Mouse (Mus musculus) cortical plate, adult 2 months (tissue): ENCODE results near the gene Rsrc2.

ENCODE experiments used
- CTCF ChIP-seq: fragments of 200-500 bp; IDR thresholded peaks from 2 replicates; pipeline ENCODE4 v1.5.1; 2011; ENCODE audit warnings: mild to moderate bottlenecking, control low read depth, low read length; ENCODE audit not compliant: insufficient read depth; ENCODE audit errors: extremely low read depth
- POLR2A ChIP-seq: fragments of 200-500 bp; IDR thresholded peaks from 2 replicates; pipeline ENCODE4 v1.6.1; 2011; ENCODE audit warnings: mild to moderate bottlenecking, low read length, control low read depth; ENCODE audit not compliant: insufficient read depth; ENCODE audit errors: extremely low read depth

DNA sequence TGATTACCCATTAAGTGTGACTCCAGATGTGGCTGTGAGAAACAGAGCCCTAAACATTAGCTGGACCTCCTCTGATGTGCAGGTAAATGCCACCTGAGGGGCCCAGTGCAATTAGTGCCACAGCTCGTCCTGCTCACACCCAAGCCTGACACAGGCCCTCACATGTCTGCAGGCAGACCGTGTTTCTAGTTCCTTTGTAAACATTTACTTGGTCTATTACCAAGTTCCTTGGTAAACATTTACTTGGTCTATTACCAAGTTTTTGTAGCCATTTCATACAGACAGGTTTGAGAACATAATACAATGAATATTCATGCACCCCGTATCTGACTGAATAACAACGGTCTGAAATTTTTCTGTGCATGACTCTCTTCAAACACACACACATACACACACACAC lies 39.6 kb downstream of the Rsrc2 start:
- no peak for TF ChIP-seq POLR2A
- TF ChIP-seq CTCF = no peak
